Mouse (Mus musculus): ENCODE results near the gene Selenos. TPM values are rescaled to one million over a fixed set of nuclear protein-coding genes. Genes with fewer than 3 reads are reported as not detected.
A peak's percentile ranks its signal among the peaks of the same experiment; 100 is the strongest.

Selenos gene
- polyA plus RNA-seq, 1 experiment from 2014 or later = 155 TPM

GRCm38 (mm10) chr7:66128857-66129256 is 49.4 kb downstream of the Selenos start:
- no peak overlapping the region for H3K4me2 ChIP-seq (replicated peaks; ENCODE audit: low read depth)
- H3K36me3 ChIP-seq (ENCODE audit: control insufficient read depth, insufficient read depth) = 0 out of 2 replicates have a peak, but pooled peaks cover 11% of the 10 kb centered on the region
- no peak overlapping the region for H3K27ac ChIP-seq (ENCODE audit: low read depth, low read length)
- H3K4me3 ChIP-seq (ENCODE audit: low read depth, low read length) = no peak overlapping the region
- no peak overlapping the region for H3K9ac ChIP-seq (ENCODE audit: low read depth, low read length)
- WGBS = 43% methylated on average over 3 of the region's 3 CpGs
- TF ChIP-seq CTCF (IDR thresholded peaks at IDR 0.05; ENCODE audit: low read depth) = no peak
- no peak for ATAC-seq
- no peaks in the 10 kb centered on the region for H3K4me1 ChIP-seq (replicated peaks; ENCODE audit: control insufficient read depth, insufficient read depth, low read length)
- H3K9me3 ChIP-seq (ENCODE audit: control insufficient read depth) = no peaks in the 10 kb centered on the region
- no peaks in the 10 kb centered on the region for H3K27me3 ChIP-seq (replicated peaks; ENCODE audit: control insufficient read depth, insufficient read depth, low read length)

DNA sequence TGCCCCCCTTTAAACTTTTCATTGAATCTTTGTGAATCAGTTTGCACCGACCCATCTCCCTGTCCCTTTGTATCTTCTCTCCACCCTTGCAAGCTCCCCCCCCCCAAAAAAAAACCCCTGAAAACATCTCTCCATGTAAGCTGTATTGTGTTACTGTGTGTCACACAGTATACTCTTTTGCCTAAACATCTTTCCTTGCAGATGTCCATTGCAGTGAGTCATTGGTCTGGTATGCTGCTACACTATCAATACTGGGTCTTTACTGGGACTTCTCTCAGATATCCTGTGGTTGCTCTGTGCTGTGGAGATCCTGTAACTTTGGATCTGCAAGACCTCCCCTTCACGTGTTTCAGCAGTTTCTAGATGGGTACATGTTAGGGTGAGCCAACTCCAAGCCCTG is 50.8 kb downstream of the Selenos start:
- Histone ChIP-seq H3K9me3 (ENCODE audit: control insufficient read depth) (no peaks in the 10 kb centered on the region), H3K27ac (ENCODE audit: low read depth, low read length) (no peak overlapping the region), H3K4me3 (ENCODE audit: low read depth, low read length) (no peak overlapping the region), H3K27me3 (replicated peaks; ENCODE audit: control insufficient read depth, insufficient read depth, low read length) (no peaks in the 10 kb centered on the region), H3K36me3 (ENCODE audit: control insufficient read depth, insufficient read depth) (0 out of 2 replicates have a peak, but pooled peaks cover 11% of the 10 kb centered on the region), H3K4me2 (replicated peaks; ENCODE audit: low read depth) (no peak overlapping the region), H3K4me1 (replicated peaks; ENCODE audit: control insufficient read depth, insufficient read depth, low read length) (peaks cover 5% of the 10 kb centered on the region), H3K9ac (ENCODE audit: low read depth, low read length) (no peak overlapping the region)
- no peak for TF ChIP-seq CTCF (IDR thresholded peaks at IDR 0.05; ENCODE audit: low read depth)
- WGBS = 74% methylated on average over 2 of the region's 2 CpGs
- no peak for ATAC-seq

DNA sequence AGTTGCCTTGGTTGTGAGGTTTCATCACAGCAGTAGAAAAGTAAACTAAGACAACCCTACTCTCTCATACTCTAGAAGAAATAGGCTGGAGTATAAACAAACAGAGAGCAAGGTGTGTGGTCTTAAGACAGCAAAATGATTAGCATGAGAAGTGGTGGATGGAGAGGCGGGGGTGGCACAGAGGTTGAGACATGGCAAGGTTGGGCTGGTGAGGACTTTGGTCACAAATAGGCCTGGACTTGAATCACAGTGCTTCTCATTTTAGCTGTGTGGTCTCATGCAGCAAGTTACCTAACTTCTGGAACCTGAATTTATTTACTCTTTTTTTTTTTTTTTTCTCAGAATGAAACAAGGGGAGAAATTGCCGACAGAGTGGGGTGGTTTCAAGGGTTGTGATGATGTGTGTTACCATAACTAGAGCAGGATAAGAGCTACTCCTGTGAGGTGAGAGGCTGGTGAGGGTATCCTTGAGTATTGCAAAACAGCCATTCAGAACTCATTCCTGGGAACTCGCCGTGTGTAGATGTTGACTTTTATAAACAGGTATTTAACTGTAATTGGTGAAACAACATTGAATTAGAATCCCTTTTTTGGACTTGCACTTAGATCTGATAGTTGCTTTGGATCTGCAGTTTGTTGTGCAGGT is 52.5 kb downstream of the Selenos start:
- no peaks in the 10 kb centered on the region for H3K27me3 ChIP-seq (replicated peaks; ENCODE audit: control insufficient read depth, insufficient read depth, low read length)
- H3K4me2 ChIP-seq (replicated peaks; ENCODE audit: low read depth) = no peak overlapping the region
- H3K4me3 ChIP-seq (ENCODE audit: low read depth, low read length) = no peak overlapping the region
- 89% methylated on average over 4 of the region's 4 CpGs for WGBS
- H3K4me1 ChIP-seq (replicated peaks; ENCODE audit: control insufficient read depth, insufficient read depth, low read length) = peaks cover 11% of the 10 kb centered on the region
- H3K36me3 ChIP-seq (ENCODE audit: control insufficient read depth, insufficient read depth) = no peaks in the 10 kb centered on the region
- H3K9ac ChIP-seq (ENCODE audit: low read depth, low read length) = no peak overlapping the region
- TF ChIP-seq CTCF (IDR thresholded peaks at IDR 0.05; ENCODE audit: low read depth) = no peak
- no peak for ATAC-seq
- H3K27ac ChIP-seq (ENCODE audit: low read depth, low read length) = no peak overlapping the region; the same call in 1 of the 2 replicates
- H3K9me3 ChIP-seq (ENCODE audit: control insufficient read depth) = no peaks in the 10 kb centered on the region

DNA sequence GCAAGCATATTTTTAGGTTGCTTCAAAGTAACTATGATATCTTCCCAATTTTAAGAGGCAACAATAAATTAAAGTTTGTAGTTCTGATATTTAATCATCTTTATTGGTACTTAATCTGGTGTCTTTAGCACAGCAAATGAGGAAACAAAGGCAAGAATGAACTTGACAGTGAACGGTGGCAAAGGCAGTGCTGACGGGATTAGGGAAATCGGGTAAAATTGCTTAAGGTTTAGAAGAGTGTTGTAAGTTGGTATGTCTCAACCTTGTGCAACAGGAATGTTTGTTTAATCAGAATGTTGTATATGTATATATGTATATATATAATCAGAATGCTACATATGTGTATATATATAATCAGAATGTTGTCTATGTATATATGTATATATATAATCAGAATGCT is 54.7 kb downstream of the Selenos start:
- WGBS = 89% methylated on average over 3 of the region's 3 CpGs
- no peak overlapping the region for H3K4me2 ChIP-seq (replicated peaks; ENCODE audit: low read depth)
- H3K4me3 ChIP-seq (ENCODE audit: low read depth, low read length) = no peak overlapping the region
- no peaks in the 10 kb centered on the region for H3K9me3 ChIP-seq (ENCODE audit: control insufficient read depth)
- ATAC-seq = no peak
- no peaks in the 10 kb centered on the region for H3K36me3 ChIP-seq (ENCODE audit: control insufficient read depth, insufficient read depth)
- H3K9ac ChIP-seq (ENCODE audit: low read depth, low read length) = no peak overlapping the region
- H3K27me3 ChIP-seq (replicated peaks; ENCODE audit: control insufficient read depth, insufficient read depth, low read length) = no peaks in the 10 kb centered on the region
- H3K4me1 ChIP-seq (replicated peaks; ENCODE audit: control insufficient read depth, insufficient read depth, low read length) = peaks cover 11% of the 10 kb centered on the region
- H3K27ac ChIP-seq (ENCODE audit: low read depth, low read length) = no peak overlapping the region
- no peak for TF ChIP-seq CTCF (IDR thresholded peaks at IDR 0.05; ENCODE audit: low read depth)

DNA sequence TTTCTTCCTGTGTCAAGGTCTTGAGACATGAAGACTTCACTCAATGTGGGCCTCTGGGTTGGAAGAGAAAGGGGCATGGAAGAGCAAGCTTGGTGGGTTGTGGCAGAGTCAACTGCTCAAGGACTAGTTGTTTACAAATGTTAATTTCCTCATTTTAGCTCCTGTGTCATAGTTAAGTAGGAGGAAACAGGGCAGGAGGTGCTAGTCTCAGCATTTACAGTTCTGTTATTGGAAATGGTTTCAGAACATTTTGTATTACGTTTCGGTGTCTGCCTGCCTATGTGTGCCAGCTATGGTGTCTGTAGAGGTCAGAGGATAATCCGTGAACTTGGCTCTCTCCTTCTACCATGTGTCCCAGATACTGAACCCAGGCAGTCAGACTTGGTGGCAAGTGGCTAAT is 56.2 kb downstream of the Selenos start:
- Histone ChIP-seq H3K27ac (ENCODE audit: low read depth, low read length) (peak overlapping the region; percentile 80), H3K36me3 (ENCODE audit: control insufficient read depth, insufficient read depth) (no peaks in the 10 kb centered on the region), H3K9ac (ENCODE audit: low read depth, low read length) (no peak overlapping the region), H3K4me3 (ENCODE audit: low read depth, low read length) (no peak overlapping the region), H3K27me3 (replicated peaks; ENCODE audit: control insufficient read depth, insufficient read depth, low read length) (no peaks in the 10 kb centered on the region), H3K4me1 (replicated peaks; ENCODE audit: control insufficient read depth, insufficient read depth, low read length) (peaks cover 11% of the 10 kb centered on the region), H3K4me2 (replicated peaks; ENCODE audit: low read depth) (no peak overlapping the region), H3K9me3 (ENCODE audit: control insufficient read depth) (no peaks in the 10 kb centered on the region)
- 70% methylated on average over 3 of the region's 3 CpGs for whole genome bisulfite sequencing
- TF ChIP-seq CTCF (IDR thresholded peaks at IDR 0.05; ENCODE audit: low read depth) = no peak
- ATAC-seq = peak; percentile 32; the same call in 1 of the 2 replicates

DNA sequence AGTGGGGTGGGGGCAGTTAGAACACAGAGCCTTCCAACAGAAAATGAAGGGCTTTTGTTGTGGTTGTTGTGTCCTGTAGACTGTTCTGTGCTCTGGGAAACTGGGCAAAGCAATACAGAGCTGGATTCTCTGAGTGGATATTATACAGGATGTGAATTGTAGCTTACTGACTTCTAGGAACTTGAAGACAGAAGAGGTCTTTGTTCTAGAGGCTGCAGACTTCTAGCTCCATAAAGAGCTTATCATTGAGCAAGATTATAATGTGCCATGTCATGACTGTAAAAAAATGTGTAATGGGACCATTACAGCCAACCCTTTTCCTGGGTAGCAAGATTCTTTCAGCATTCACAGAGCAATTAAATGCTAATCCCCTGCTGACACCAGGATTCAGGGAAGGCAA is 56.7 kb downstream of the Selenos start:
- TF ChIP-seq CTCF (IDR thresholded peaks at IDR 0.05; ENCODE audit: low read depth) = no peak
- Histone ChIP-seq H3K36me3 (ENCODE audit: control insufficient read depth, insufficient read depth) (no peaks in the 10 kb centered on the region), H3K4me3 (ENCODE audit: low read depth, low read length) (no peak overlapping the region), H3K27ac (ENCODE audit: low read depth, low read length) (peak overlapping the region; percentile 80), H3K27me3 (replicated peaks; ENCODE audit: control insufficient read depth, insufficient read depth, low read length) (no peaks in the 10 kb centered on the region), H3K9me3 (ENCODE audit: control insufficient read depth) (no peaks in the 10 kb centered on the region), H3K4me2 (replicated peaks; ENCODE audit: low read depth) (no peak overlapping the region), H3K9ac (ENCODE audit: low read depth, low read length) (no peak overlapping the region), H3K4me1 (replicated peaks; ENCODE audit: control insufficient read depth, insufficient read depth, low read length) (peaks cover 11% of the 10 kb centered on the region)
- peak; percentile 93 for ATAC-seq

Data from intestine, postnatal 0 days (tissue).